Mouse (Mus musculus) embryonic facial prominence, embryonic 14.5 days (tissue): ENCODE results near the gene Hist1h4c. TPM values are rescaled to one million over a fixed set of nuclear protein-coding genes. Genes with fewer than 3 reads are reported as not detected.
A peak's percentile ranks its signal among the peaks of the same experiment; 100 is the strongest.
"Not testable (repeated sequence)": the region's sequence is repeated elsewhere in the genome, so short reads cannot be mapped to it uniquely, and the experiment has no call there.

Source experiments
- ATAC-seq: fragments of 200-750 bp; cut with Nextera tagmentation; 2 replicates; pipeline ENCODE4 v1.8.0; 2017; ENCODE audit warnings: low read depth, moderate number of reproducible peaks, moderate TSS enrichment
- DNase-seq: peaks from one replicate; pipeline ENCODE4 v3.0.0-alpha.2; 2015; ENCODE audit warnings: low spot score
- H3K27ac ChIP-seq: fragments of 300-500 bp; sonication (generic); replicated peaks from 2 replicates; pipeline ENCODE4 v1.5.1; 2014; ENCODE audit warnings: low read depth, mild to moderate bottlenecking, low read length, moderate library complexity
- H3K27me3 ChIP-seq: fragments of 300-500 bp; sonication (generic); replicated peaks from 2 replicates; pipeline ENCODE4 v1.6.1; 2014; ENCODE audit warnings: low read length; ENCODE audit not compliant: control insufficient read depth, insufficient read depth
- H3K36me3 ChIP-seq: fragments of 300-500 bp; sonication (generic); 2 replicates; pipeline ENCODE4 v1.6.1; 2014; ENCODE audit warnings: low read length, mixed read lengths; ENCODE audit not compliant: control insufficient read depth, insufficient read depth
- H3K4me1 ChIP-seq: fragments of 300-500 bp; sonication (generic); 2 replicates; pipeline ENCODE4 v1.6.1; 2014; ENCODE audit warnings: antibody characterized with exemption, low read length; ENCODE audit not compliant: control insufficient read depth, insufficient read depth
- H3K4me2 ChIP-seq: fragments of 300-500 bp; sonication (generic); 2 replicates; pipeline ENCODE4 v1.6.1; 2014; ENCODE audit warnings: low read depth, mild to moderate bottlenecking, low read length, moderate library complexity, mixed read lengths
- H3K4me3 ChIP-seq: fragments of 300-500 bp; sonication (generic); 2 replicates; pipeline ENCODE4 v1.5.1; 2014; ENCODE audit warnings: low read depth, mild to moderate bottlenecking, low read length
- H3K9ac ChIP-seq: fragments of 300-500 bp; sonication (generic); 2 replicates; pipeline ENCODE4 v1.6.1; 2014; ENCODE audit warnings: low read depth, mild to moderate bottlenecking, low read length, moderate library complexity, mixed read lengths
- H3K9me3 ChIP-seq: fragments of 300-500 bp; sonication (generic); 2 replicates; pipeline ENCODE4 v1.6.1; 2016; ENCODE audit warnings: low read length; ENCODE audit not compliant: control insufficient read depth
- WGBS: fragments of 180-500 bp; shearing (Covaris S2); extraction: QIAGEN DNeasy Blood & Tissue Kit; methylation state at CpG from one replicate; pipeline ENCODE4 v1.1.7; 2014; 5-methylcytosine and 5-hydroxymethylcytosine counted together
- polyA plus RNA-seq: library from polyadenylated mRNA; unstranded; fragments of >200 nt; fragmentation: Nextera tagmentation; extraction: Ambion mirVana; gene quantifications from 2 replicates; pipeline ENCODE4 v1.2.1, GENCODE M21; 2014

Hist1h4c gene
- polyA plus RNA-seq, result 5.7 and 5.8 TPM in 2 replicates

GRCm38 (mm10) chr13:23698300-23698693 is at the start of gene Hist1h4c:
TSS of gene Hist1h4c (minus strand) at chr13:23698454.
- Histone ChIP-seq H3K9ac (peak within 1 kb of the TSS; percentile 71), H3K36me3 (no peaks in the 10 kb centered on the region), H3K27ac (peak within 1 kb of the TSS; percentile 92), H3K4me1 (0 out of 2 replicates have a peak, but pooled peaks cover 3% of the 10 kb centered on the region), H3K4me3 (peak within 1 kb of the TSS; percentile 43), H3K27me3 (no peaks in the 10 kb centered on the region), H3K4me2 (peak within 1 kb of the TSS; percentile 64), H3K9me3 (no peaks in the 10 kb centered on the region)
- 0% methylated on average over 21 of the region's 22 CpGs for WGBS
- DNase-seq (peak; percentile 98), ATAC-seq (peak; percentile 96)

GRCm38 (mm10) chr13:23747892-23748288 is 49.6 kb upstream of the Hist1h4c start:
- Histone ChIP-seq H3K27me3 (no peaks in the 10 kb centered on the region), H3K4me1 (peaks cover 12% of the 10 kb centered on the region), H3K9me3 (no peaks in the 10 kb centered on the region), H3K4me3 (peak overlapping the region; percentile 47), H3K27ac (peak overlapping the region; percentile 100), H3K4me2 (peak overlapping the region; percentile 84), H3K9ac (peak overlapping the region; percentile 61; the same call in 1 of the 2 replicates), H3K36me3 (no peaks in the 10 kb centered on the region)
- ATAC-seq (no peak), DNase-seq (no peak)
- WGBS, result 2% methylated on average over 4 of the region's 4 CpGs

GRCm38 (mm10) chr13:23747081-23747891 is 49.0 kb upstream of the Hist1h4c start:
- peaks cover 10% of the 10 kb centered on the region for H3K4me1 ChIP-seq
- no peaks in the 10 kb centered on the region for H3K27me3 ChIP-seq
- H3K4me3 ChIP-seq, result peak overlapping the region; percentile 47
- no peaks in the 10 kb centered on the region for H3K9me3 ChIP-seq
- H3K4me2 ChIP-seq, result peak overlapping the region; percentile 84
- ATAC-seq (no peak), DNase-seq (no peak)
- WGBS, result 5% methylated on average over 7 of the region's 13 CpGs
- peak overlapping the region; percentile 100 for H3K27ac ChIP-seq
- H3K36me3 ChIP-seq, result no peaks in the 10 kb centered on the region
- peak overlapping the region; percentile 61 for H3K9ac ChIP-seq

GRCm38 (mm10) chr13:23746201-23747080 is 48.2 kb upstream of the Hist1h4c start, which contains the start of gene Hist1h2bb:
TSS of gene Hist1h2bb (plus strand) at chr13:23746734.
- ATAC-seq (peak; percentile 91), DNase-seq (peak; percentile 98)
- not testable (repeated sequence) for H3K27me3 ChIP-seq, H3K9me3 ChIP-seq, H3K36me3 ChIP-seq
- WGBS, result under 1% methylated on average over 30 of the region's 58 CpGs
- peak within 1 kb of the TSS; percentile 47 for H3K4me3 ChIP-seq
- peak within 1 kb of the TSS; percentile 100 for H3K27ac ChIP-seq
- H3K4me1 ChIP-seq, result peaks cover 10% of the 10 kb centered on the region
- H3K9ac ChIP-seq, result peak within 1 kb of the TSS; percentile 72
- peak within 1 kb of the TSS; percentile 84 for H3K4me2 ChIP-seq

- no peaks in the 10 kb centered on the region for H3K9me3 ChIP-seq
- H3K36me3 ChIP-seq, result no peaks in the 10 kb centered on the region
- WGBS, result 1% methylated on average over 20 of the region's 28 CpGs
- ATAC-seq (peak; percentile 64), DNase-seq (peak; percentile 97)
- no peaks in the 10 kb centered on the region for H3K27me3 ChIP-seq
- peaks cover 15% of the 10 kb centered on the region for H3K4me1 ChIP-seq
- H3K27ac ChIP-seq, result peak within 1 kb of the TSS; percentile 100
- H3K4me2 ChIP-seq, result peak within 1 kb of the TSS; percentile 84
- peak within 1 kb of the TSS; percentile 47 for H3K4me3 ChIP-seq
- H3K9ac ChIP-seq, result peak within 1 kb of the TSS; percentile 72
These were observed 47.3 kb upstream of the Hist1h4c start, which contains the start of gene Hist1h3c for GRCm38 (mm10) chr13:23745381-23746161. TSS of gene Hist1h3c (minus strand) at chr13:23745602.

GRCm38 (mm10) chr13:23744421-23745380 is 46.4 kb upstream of the Hist1h4c start:
- ATAC-seq (no peak), DNase-seq (peak; percentile 32)
- WGBS, result 1% methylated on average over 17 of the region's 36 CpGs

GRCm38 (mm10) chr13:23743963-23744362 is 45.7 kb upstream of the Hist1h4c start:
- Histone ChIP-seq H3K4me1 (peaks cover 18% of the 10 kb centered on the region), H3K4me2 (peak overlapping the region; percentile 84), H3K9ac (peak overlapping the region; percentile 63), H3K9me3 (no peaks in the 10 kb centered on the region), H3K27ac (peak overlapping the region; percentile 100), H3K36me3 (no peaks in the 10 kb centered on the region), H3K27me3 (no peaks in the 10 kb centered on the region), H3K4me3 (peak overlapping the region; percentile 47)
- ATAC-seq, result no peak
- WGBS, result 28% methylated on average over 4 of the region's 4 CpGs
- no peak for DNase-seq

More at GRCm38 (mm10) chr13:23744421-23745380, 46.4 kb upstream of the Hist1h4c start:
- Histone ChIP-seq H3K27ac (peak overlapping the region; percentile 100), H3K4me3 (peak overlapping the region; percentile 47), H3K4me1 (peaks cover 18% of the 10 kb centered on the region), H3K9me3 (no peaks in the 10 kb centered on the region), H3K27me3 (no peaks in the 10 kb centered on the region), H3K9ac (peak overlapping the region; percentile 72), H3K36me3 (no peaks in the 10 kb centered on the region), H3K4me2 (peak overlapping the region; percentile 84)
